Mouse (Mus musculus): ENCODE results near the gene Mxi1. TPM values are rescaled to one million over a fixed set of nuclear protein-coding genes. Genes with fewer than 3 reads are reported as not detected.

Gene Mxi1
- polyA plus RNA-seq (2012; fragmentation: generic; extraction: Trizol): 10 to 100 TPM in 1 of 2 experiments, 1 to 10 TPM in 1; 2.1 to 18.1 TPM

GRCm38 (mm10) chr19:53310348-53310747 is at the start of gene Mxi1:
TSS of gene Mxi1 (plus strand) at chr19:53310518.

DNA sequence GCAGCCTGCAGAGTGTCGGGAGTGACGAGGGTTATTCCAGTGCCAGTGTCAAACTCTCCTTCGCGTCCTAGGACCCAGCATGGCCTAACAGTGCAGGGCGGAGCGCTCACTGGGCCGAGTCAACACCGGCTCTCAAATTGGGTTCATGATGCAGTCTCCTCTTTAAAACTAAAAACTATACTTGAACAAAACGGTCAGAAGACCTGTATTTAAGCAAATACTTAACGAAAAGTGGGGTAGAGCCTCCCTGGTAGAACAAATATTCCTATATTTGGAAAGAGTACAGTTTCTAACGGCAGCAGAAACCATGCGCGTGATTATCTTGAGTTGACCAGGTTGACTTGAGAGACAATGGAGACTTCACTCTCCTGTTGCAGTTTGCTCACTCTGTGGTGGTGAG is 61.3 kb downstream of the Mxi1 start, which contains the start of gene Gm10197:
Gene Gm10197 (minus strand): TSS at position 101 of the 400 bp plus-strand sequence.

GRCm38 (mm10) chr19:53390495-53391007 is 80.2 kb downstream of the Mxi1 start, which contains the start of gene Smndc1:
TSS of gene Smndc1 (minus strand) at chr19:53390578.

Other genes with a start within 250 kb of the Mxi1 start
- gene Add3, start 170.1 kb upstream of the Mxi1 start, polyA plus RNA-seq (2012; fragmentation: generic; extraction: Trizol): 10 to 100 TPM in 1 of 2 experiments, under 1 TPM in 1; 0.60 to 22.7 TPM
- gene Gm10197, start 61.2 kb downstream of the Mxi1 start, polyA plus RNA-seq (2012; fragmentation: generic; extraction: Trizol): not detected
- 10 to 100 TPM in 1 of 2 experiments, 1 to 10 TPM in 1; 8.0 to 21.1 TPM for gene Smndc1, start 80.1 kb downstream of the Mxi1 start, polyA plus RNA-seq (2012; fragmentation: generic; extraction: Trizol)
- 10 to 100 TPM in 1 of 2 experiments, 1 to 10 TPM in 1; 7.8 to 12.3 TPM for gene Dusp5, start 218.6 kb downstream of the Mxi1 start, polyA plus RNA-seq (2012; fragmentation: generic; extraction: Trizol)